22 mouse cellular contexts compared by ENCODE assay signal in genomic region chr1:81950140-81950550, GRCm38 (mm10).
DNase-seq lines count a peak whose midpoint lies in the region; ATAC-seq and TF ChIP-seq lines count a peak whose summit lies in the region.
"Had no signal": no experiment of that assay in that cellular context is flagged by ENCODE, and none has a peak within 500 bp of the region (broad histone marks: within the 10 kb centered on the region; RNA-seq: fewer than 3 reads in every experiment).

No protein-coding gene starts in this region.

- no peak for TF ChIP-seq EP300 in liver, postnatal 0 days (IDR thresholded peaks at IDR 0.05; ENCODE audit: low read depth)

- no peak overlapping the region for H3K4me3 ChIP-seq in heart, embryonic 13.5 days
- H3K4me3 ChIP-seq in liver, postnatal 0 days (ENCODE audit: low read depth, low read length): no peak overlapping the region
- H3K4me3 ChIP-seq: erythroblast, embryonic 14.5 days; forebrain, embryonic 13.5 days; hindbrain, embryonic 15.5 days; intestine, embryonic 15.5 days; left cerebral cortex, adult 2 months had no signal

- no peak; the same call in 1 of the 2 replicates for ATAC-seq in heart, embryonic 13.5 days (ENCODE audit: extremely low read depth, insufficient number of reproducible peaks, low FRiP score, low TSS enrichment)
- ATAC-seq in liver, postnatal 0 days: peak; percentile 24
- ATAC-seq: forebrain, embryonic 13.5 days; intestine, embryonic 15.5 days had no signal

- H3K9me3 ChIP-seq in heart, embryonic 13.5 days: no peaks in the 10 kb centered on the region
- no peaks in the 10 kb centered on the region for H3K9me3 ChIP-seq in liver, postnatal 0 days (ENCODE audit: low read length)
- H3K9me3 ChIP-seq: forebrain, embryonic 13.5 days; hindbrain, embryonic 15.5 days; intestine, embryonic 15.5 days had no signal

- peaks cover 15% of the 10 kb centered on the region for H3K4me1 ChIP-seq in heart, embryonic 13.5 days
- peaks cover 5% of the 10 kb centered on the region; the same call in 1 of the 2 replicates for H3K4me1 ChIP-seq in liver, postnatal 0 days (ENCODE audit: insufficient read depth)
- H3K4me1 ChIP-seq: forebrain, embryonic 13.5 days; hindbrain, embryonic 15.5 days; intestine, embryonic 15.5 days had no signal

- no peak overlapping the region for H3K4me2 ChIP-seq in heart, embryonic 13.5 days
- no peak overlapping the region for H3K4me2 ChIP-seq in liver, postnatal 0 days (ENCODE audit: low read depth, low read length)
- H3K4me2 ChIP-seq: forebrain, embryonic 13.5 days; hindbrain, embryonic 15.5 days; intestine, embryonic 15.5 days had no signal

- no peaks in the 10 kb centered on the region for H3K36me3 ChIP-seq in heart, embryonic 13.5 days
- H3K36me3 ChIP-seq in liver, postnatal 0 days (replicated peaks; ENCODE audit: insufficient read depth, low read length): no peaks in the 10 kb centered on the region
- H3K36me3 ChIP-seq: hindbrain, embryonic 15.5 days; intestine, embryonic 15.5 days had no signal

- peak; percentile 12 for DNase-seq in adrenal gland, postnatal 10 days
- no peak for DNase-seq in adrenal gland, postnatal 4 days (ENCODE audit: low spot score in 2 of 2)
- no peak for DNase-seq in heart, postnatal 10 days
- no peak for DNase-seq in liver, postnatal 0 days
- DNase-seq in liver: no peak
- DNase-seq in mesoderm, embryonic 11.5 days (ENCODE audit: low read depth, low spot score): peak; percentile 63
- DNase-seq in gastrocnemius, adult 8-10 months (ENCODE audit: low spot score in 2 of 2): no peak
- DNase-seq: adrenal gland, adult 8-10 months; cerebellum, adult 18-20 months; cerebellum, postnatal 25 days; gastrocnemius, postnatal 10 days; heart, adult 18-20 months; heart, postnatal 36 days; midbrain, embryonic 14.5 days; right cerebral cortex, postnatal 25 days had no signal

- WGBS in heart, embryonic 13.5 days: 10% methylated on average over 3 of the region's 3 CpGs
- WGBS in liver, postnatal 0 days (ENCODE audit: insufficient replicate concordance): 52% methylated on average over 3 of the region's 3 CpGs

- peak overlapping the region; percentile 70 for H3K27ac ChIP-seq in heart, embryonic 13.5 days (replicated peaks)
- 0 out of 2 replicates have a peak overlapping the region, but pooled peaks have one; percentile 7 for H3K27ac ChIP-seq in liver, postnatal 0 days (ENCODE audit: low read depth)
- H3K27ac ChIP-seq: forebrain, embryonic 13.5 days; hindbrain, embryonic 15.5 days; intestine, embryonic 15.5 days; left cerebral cortex, adult 2 months; liver, embryonic 14.5 days had no signal

- TF ChIP-seq CTCF in liver, postnatal 0 days (IDR thresholded peaks at IDR 0.05; ENCODE audit: low read depth): no peak

- H3K27me3 ChIP-seq in heart, embryonic 13.5 days (replicated peaks): no peaks in the 10 kb centered on the region
- H3K27me3 ChIP-seq in liver, postnatal 0 days (ENCODE audit: insufficient read depth, low read length): no peaks in the 10 kb centered on the region
- H3K27me3 ChIP-seq: forebrain, embryonic 13.5 days; hindbrain, embryonic 15.5 days; intestine, embryonic 15.5 days had no signal

- intact Hi-C loops in heart, postnatal 10 days (cut with DNase I): no loop called here

- no peak overlapping the region for H3K9ac ChIP-seq in heart, embryonic 13.5 days
- H3K9ac ChIP-seq in liver, postnatal 0 days (replicated peaks): no peak overlapping the region
- H3K9ac ChIP-seq: forebrain, embryonic 13.5 days; hindbrain, embryonic 15.5 days; intestine, embryonic 15.5 days; liver, embryonic 14.5 days had no signal

Comparison
In these comparisons a context has a peak if more than half of its experiments do, and no peak if none do; other contexts are left out.
1. DNase-seq: peak in adrenal gland, postnatal 10 days (single experiment) and mesoderm, embryonic 11.5 days (single experiment); none in adrenal gland, postnatal 4 days (0 of 2), heart, postnatal 10 days (0 of 2), liver, postnatal 0 days (single experiment), liver (single experiment) and gastrocnemius, adult 8-10 months (0 of 2).